ENCODE assay signal across 18 mouse cellular contexts in genomic region chr2:113369116-113369515, GRCm38 (mm10).
"Had no signal": no experiment of that assay in that cellular context is flagged by ENCODE, and none has a peak within 500 bp of the region (broad histone marks: within the 10 kb centered on the region; RNA-seq: fewer than 3 reads in every experiment).

No protein-coding gene starts in this region.

- H3K4me3 ChIP-seq: midbrain, embryonic 10.5 days; midbrain, embryonic 12.5 days; myocyte; neural tube, embryonic 13.5 days; neural tube, embryonic 15.5 days had no signal

- H3K36me3 ChIP-seq: midbrain, embryonic 10.5 days; midbrain, embryonic 12.5 days; neural tube, embryonic 13.5 days; neural tube, embryonic 15.5 days had no signal

- H3K4me2 ChIP-seq: lung, embryonic 14.5 days; midbrain, embryonic 12.5 days; neural tube, embryonic 13.5 days; neural tube, embryonic 15.5 days had no signal

- H3K9me3 ChIP-seq: midbrain, embryonic 10.5 days; midbrain, embryonic 12.5 days; neural tube, embryonic 13.5 days; neural tube, embryonic 15.5 days had no signal

- ATAC-seq: midbrain, embryonic 16.5 days had no signal

- H3K9ac ChIP-seq: lung, embryonic 14.5 days; midbrain, embryonic 12.5 days; neural tube, embryonic 13.5 days; neural tube, embryonic 15.5 days had no signal

- H3K27ac ChIP-seq: midbrain, embryonic 10.5 days; midbrain, embryonic 12.5 days; neural tube, embryonic 13.5 days; neural tube, embryonic 15.5 days had no signal

- DNase-seq: lung, embryonic 14.5 days; lung, postnatal 10 days; lung, postnatal 4 days; midbrain, embryonic 14.5 days; retina, postnatal 1 day; right cerebral cortex, adult 18-20 months; right cerebral cortex, postnatal 25 days; right cerebral cortex, postnatal 4 days; spleen, adult 18-20 months; thymus, adult 18-20 months; thymus, postnatal 14 days; thymus, postnatal 36 days had no signal

- H3K27me3 ChIP-seq: midbrain, embryonic 12.5 days; neural tube, embryonic 13.5 days; neural tube, embryonic 15.5 days had no signal
